Mouse (Mus musculus): ENCODE data around the gene Ppfia2. TPM values are rescaled to one million over a fixed set of nuclear protein-coding genes. Genes with fewer than 3 reads are reported as not detected.
A peak's percentile ranks its signal among the peaks of the same experiment; 100 is the strongest.

Ppfia2 gene
- polyA plus RNA-seq (2014; fragmentation: Nextera tagmentation; extraction: Ambion mirVana), result 2.0 and 2.2 TPM in 2 replicates

DNA sequence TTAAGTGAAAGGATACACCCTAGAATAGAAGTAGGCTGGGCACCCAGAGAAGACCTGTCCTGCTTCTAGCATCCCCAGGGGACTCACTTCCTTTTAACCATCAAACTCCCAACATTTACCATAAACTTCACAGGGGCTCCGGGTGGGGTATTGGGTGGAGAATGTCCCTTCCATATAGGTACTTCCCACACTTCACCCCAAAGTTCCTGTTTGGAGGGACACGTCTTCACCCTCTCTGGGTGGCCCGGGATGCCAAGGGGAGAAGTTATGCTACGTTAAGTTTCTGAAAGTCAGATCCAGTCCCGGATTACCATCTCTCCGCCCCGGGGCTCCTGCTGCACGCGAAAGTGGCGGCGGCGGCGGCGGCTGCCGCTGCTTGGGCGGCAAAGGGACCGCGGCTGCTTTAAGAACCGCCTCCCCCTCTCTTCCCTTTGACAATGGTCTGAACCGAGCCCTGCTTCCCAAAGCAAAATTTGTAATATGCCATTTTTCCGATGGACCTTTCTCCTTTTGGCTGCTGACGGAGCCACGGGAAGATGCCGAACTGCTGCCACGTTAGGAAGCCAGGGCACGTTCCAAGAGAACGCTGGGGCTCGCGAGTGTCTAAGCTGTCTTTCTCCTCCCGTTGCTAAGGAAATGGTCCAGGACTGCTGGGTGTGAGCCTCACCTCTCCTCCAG lies at the start of gene Ppfia2:
Gene Ppfia2 (plus strand): TSS at position 485 of the 678 bp plus-strand sequence.
- no peaks in the 10 kb centered on the region; the same call in 1 of the 2 replicates for H3K27me3 ChIP-seq (ENCODE audit: control insufficient read depth, insufficient read depth, low read length)
- H3K4me2 ChIP-seq (replicated peaks; ENCODE audit: low read depth, low read length), result peak within 1 kb of the TSS; percentile 79
- H3K4me3 ChIP-seq (ENCODE audit: low read depth, low read length), result peak within 1 kb of the TSS; percentile 46
- no peak within 1 kb of the TSS for H3K9ac ChIP-seq (replicated peaks; ENCODE audit: low read depth, low read length)
- no peaks in the 10 kb centered on the region for H3K36me3 ChIP-seq (ENCODE audit: control insufficient read depth, insufficient read depth, low read length)
- no peak within 1 kb of the TSS for H3K27ac ChIP-seq (ENCODE audit: low read length)
- H3K4me1 ChIP-seq (ENCODE audit: control insufficient read depth, insufficient read depth, low read length), result no peaks in the 10 kb centered on the region
- H3K9me3 ChIP-seq (ENCODE audit: control insufficient read depth, low read depth, low read length), result no peaks in the 10 kb centered on the region
- WGBS, result 0% methylated on average over 30 of the region's 30 CpGs
- peak; percentile 49; the same call in 1 of the 2 replicates for ATAC-seq (ENCODE audit: insufficient number of reproducible peaks, insufficient read depth, low FRiP score, low read depth)

DNA sequence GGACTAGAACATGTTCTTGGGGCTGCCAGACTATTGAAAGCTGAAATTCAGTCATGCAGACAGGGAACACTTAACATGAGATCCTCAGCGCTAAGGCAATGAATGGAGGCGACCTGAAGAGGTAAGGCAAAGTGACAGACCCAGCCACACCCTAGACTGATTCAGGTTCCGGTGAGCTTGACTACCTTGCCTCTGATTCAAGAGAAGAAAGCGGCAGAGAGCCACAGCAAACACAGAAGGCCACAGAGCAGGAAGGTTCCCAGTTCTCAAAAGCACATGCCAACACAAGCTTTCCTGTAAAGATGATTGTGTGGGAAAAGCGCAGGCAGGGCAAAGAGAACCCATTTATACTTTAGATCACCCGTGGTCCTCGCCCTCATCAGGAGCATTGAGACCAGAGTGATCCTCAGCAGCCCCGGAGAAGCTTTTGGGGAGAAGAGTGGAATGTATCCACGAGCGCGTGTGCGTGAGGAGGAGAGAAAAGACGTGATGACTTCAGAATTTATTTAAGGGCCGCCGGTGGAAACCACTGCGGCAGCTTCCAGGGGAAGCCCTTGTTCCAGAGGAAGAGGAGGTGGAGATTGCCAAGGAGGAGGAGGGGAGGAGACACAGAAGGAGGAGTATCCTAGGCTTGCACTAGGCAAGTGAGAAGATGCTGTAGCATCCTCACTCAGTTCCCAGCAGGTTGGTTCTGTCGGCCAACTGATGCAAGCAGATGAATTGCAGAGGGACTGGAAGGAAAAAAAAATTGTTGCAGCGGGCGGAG lies 1.0 kb upstream of the Ppfia2 start:
- Histone ChIP-seq H3K4me1 (ENCODE audit: control insufficient read depth, insufficient read depth, low read length) (no peaks in the 10 kb centered on the region), H3K9me3 (ENCODE audit: control insufficient read depth, low read depth, low read length) (no peaks in the 10 kb centered on the region), H3K27ac (ENCODE audit: low read length) (no peak overlapping the region), H3K4me3 (ENCODE audit: low read depth, low read length) (peak overlapping the region; percentile 46), H3K9ac (replicated peaks; ENCODE audit: low read depth, low read length) (no peak overlapping the region), H3K27me3 (ENCODE audit: control insufficient read depth, insufficient read depth, low read length) (no peaks in the 10 kb centered on the region; the same call in 1 of the 2 replicates), H3K36me3 (ENCODE audit: control insufficient read depth, insufficient read depth, low read length) (no peaks in the 10 kb centered on the region), H3K4me2 (replicated peaks; ENCODE audit: low read depth, low read length) (peak overlapping the region; percentile 79)
- ATAC-seq (ENCODE audit: insufficient number of reproducible peaks, insufficient read depth, low FRiP score, low read depth), result no peak
- WGBS, result 3% methylated on average over 19 of the region's 19 CpGs

DNA sequence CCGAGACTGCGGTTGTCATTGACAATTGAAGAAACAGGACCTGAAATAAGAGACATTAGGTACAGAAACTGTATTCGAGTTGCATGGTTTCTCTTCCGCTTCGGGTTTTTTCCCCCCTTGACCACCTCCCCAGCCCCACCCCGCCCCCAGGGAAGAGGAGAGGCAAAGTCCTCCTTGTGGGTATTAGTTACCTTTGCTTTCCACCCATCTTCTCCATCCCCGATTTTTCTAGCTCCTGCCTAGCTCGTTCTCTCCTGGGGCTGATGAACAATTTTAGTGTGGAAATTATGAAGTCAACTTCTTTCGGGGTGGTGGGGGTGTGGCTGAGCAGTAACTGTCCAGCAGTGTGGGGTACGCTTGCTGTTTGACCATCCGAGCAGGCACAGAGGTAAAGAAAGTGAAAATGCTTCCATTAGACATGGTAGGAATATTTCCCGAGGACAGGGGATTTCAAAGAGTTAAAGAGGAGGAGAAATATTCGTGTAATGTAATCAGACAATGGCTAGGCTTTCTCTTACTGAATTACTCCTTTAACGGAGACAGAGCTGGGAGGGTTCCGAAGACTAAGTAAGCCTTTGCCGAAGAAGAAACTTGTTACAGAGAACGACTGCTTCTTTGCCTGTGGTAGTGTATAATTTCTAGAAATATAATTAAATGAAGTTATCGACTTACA lies 530 bp downstream of the Ppfia2 start:
- WGBS, result 10% methylated on average over 17 of the region's 18 CpGs
- no peaks in the 10 kb centered on the region; the same call in 1 of the 2 replicates for H3K27me3 ChIP-seq (ENCODE audit: control insufficient read depth, insufficient read depth, low read length)
- ATAC-seq (ENCODE audit: insufficient number of reproducible peaks, insufficient read depth, low FRiP score, low read depth), result no peak
- no peak overlapping the region for H3K9ac ChIP-seq (replicated peaks; ENCODE audit: low read depth, low read length)
- peak overlapping the region; percentile 79 for H3K4me2 ChIP-seq (replicated peaks; ENCODE audit: low read depth, low read length)
- H3K9me3 ChIP-seq (ENCODE audit: control insufficient read depth, low read depth, low read length), result no peaks in the 10 kb centered on the region
- H3K4me3 ChIP-seq (ENCODE audit: low read depth, low read length), result peak overlapping the region; percentile 46
- H3K4me1 ChIP-seq (ENCODE audit: control insufficient read depth, insufficient read depth, low read length), result no peaks in the 10 kb centered on the region
- H3K36me3 ChIP-seq (ENCODE audit: control insufficient read depth, insufficient read depth, low read length), result no peaks in the 10 kb centered on the region
- H3K27ac ChIP-seq (ENCODE audit: low read length), result no peak overlapping the region

DNA sequence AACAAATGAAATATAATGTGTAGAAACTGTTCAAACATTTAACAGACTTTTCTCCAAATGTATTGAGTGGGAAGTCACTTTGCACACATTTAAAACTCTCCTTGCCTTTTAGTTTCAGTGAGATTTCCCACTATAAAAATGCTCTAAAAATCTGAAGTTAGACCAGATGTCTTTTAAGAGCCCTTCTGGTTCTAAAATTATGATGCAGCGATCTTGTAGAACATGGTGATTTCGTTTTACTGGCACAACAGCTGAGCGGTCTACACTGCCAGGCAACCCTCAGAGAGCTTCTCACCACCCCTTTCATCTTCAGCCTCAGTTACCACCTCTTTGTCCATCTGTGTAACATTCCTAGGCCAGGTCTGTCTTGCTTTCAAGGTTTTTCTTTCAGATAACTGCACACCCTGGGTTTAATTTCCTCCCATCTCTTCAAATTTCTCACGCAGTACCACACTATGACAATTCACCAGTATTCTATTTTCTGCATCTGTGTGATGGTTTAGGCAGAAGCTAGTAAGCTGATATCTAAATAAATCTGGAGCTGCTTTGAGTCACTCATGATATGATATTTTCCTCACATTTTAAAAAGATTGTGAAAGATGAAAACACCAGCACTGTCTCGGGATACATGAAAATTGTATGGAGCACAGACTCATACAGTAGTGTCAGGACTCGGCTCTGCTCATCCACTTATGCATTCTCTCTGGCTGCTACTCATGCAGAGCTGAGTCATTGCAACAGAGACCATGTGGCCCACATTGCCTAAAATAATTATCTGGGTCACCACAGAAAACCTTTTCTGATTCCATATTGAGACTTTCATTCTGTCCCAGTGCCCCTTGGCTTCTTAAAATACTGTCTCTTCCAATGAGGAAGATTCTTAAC lies 39.4 kb downstream of the Ppfia2 start:
- Histone ChIP-seq H3K4me3 (ENCODE audit: low read depth, low read length) (no peak overlapping the region), H3K9ac (replicated peaks; ENCODE audit: low read depth, low read length) (no peak overlapping the region), H3K4me2 (replicated peaks; ENCODE audit: low read depth, low read length) (no peak overlapping the region), H3K27ac (ENCODE audit: low read length) (no peak overlapping the region), H3K36me3 (ENCODE audit: control insufficient read depth, insufficient read depth, low read length) (no peaks in the 10 kb centered on the region), H3K27me3 (ENCODE audit: control insufficient read depth, insufficient read depth, low read length) (no peaks in the 10 kb centered on the region), H3K4me1 (ENCODE audit: control insufficient read depth, insufficient read depth, low read length) (no peaks in the 10 kb centered on the region), H3K9me3 (ENCODE audit: control insufficient read depth, low read depth, low read length) (no peaks in the 10 kb centered on the region)
- no peak for ATAC-seq (ENCODE audit: insufficient number of reproducible peaks, insufficient read depth, low FRiP score, low read depth)
- WGBS, result 78% methylated on average over 6 of the region's 6 CpGs

DNA sequence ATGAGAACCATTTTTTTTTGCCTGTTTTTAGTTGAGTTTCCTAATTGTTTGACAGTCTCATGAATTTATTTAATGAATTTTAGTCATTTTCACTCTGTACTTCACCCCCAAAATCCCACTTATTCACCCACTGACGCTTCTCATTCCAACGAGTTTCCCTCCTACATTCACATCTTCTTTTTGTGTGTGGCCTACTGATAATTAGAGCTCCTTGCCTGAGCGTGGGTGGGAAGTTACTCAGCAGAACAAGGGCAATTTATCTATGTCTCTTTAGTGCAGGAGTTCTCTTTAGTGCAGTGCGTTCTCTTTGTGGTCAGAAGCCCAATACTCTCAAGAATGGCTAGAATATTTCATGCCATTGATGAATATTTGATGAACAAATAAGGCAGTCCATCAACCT lies 95.9 kb downstream of the Ppfia2 start:
- Histone ChIP-seq H3K4me2 (replicated peaks; ENCODE audit: low read depth, low read length) (no peak overlapping the region), H3K27me3 (ENCODE audit: control insufficient read depth, insufficient read depth, low read length) (no peaks in the 10 kb centered on the region), H3K4me1 (ENCODE audit: control insufficient read depth, insufficient read depth, low read length) (no peaks in the 10 kb centered on the region), H3K27ac (ENCODE audit: low read length) (no peak overlapping the region), H3K9ac (replicated peaks; ENCODE audit: low read depth, low read length) (no peak overlapping the region), H3K36me3 (ENCODE audit: control insufficient read depth, insufficient read depth, low read length) (no peaks in the 10 kb centered on the region), H3K4me3 (ENCODE audit: low read depth, low read length) (no peak overlapping the region), H3K9me3 (ENCODE audit: control insufficient read depth, low read depth, low read length) (no peaks in the 10 kb centered on the region)
- WGBS, result 37% methylated on average over 4 of the region's 4 CpGs
- ATAC-seq (ENCODE audit: insufficient number of reproducible peaks, insufficient read depth, low FRiP score, low read depth), result no peak

DNA sequence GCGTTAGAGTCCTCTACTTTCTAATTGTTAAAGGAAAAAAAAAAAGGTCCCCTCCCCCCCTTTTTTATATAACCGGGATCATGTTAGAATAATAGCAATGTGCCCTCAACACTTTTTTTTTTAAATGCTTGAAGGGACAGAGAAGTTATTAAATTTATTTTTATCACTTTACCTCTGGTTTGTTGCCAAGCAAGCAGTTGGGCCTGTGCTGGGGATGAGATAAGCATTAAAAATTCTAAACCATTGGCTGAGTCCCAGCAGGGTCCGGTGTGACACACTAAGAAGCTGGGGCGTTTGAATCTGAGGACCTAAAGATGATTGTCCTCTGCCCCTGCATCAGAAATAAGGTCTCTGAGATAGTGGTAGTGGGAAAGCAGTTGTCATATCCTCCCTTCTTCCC lies 114.9 kb downstream of the Ppfia2 start:
- Histone ChIP-seq H3K9ac (replicated peaks; ENCODE audit: low read depth, low read length) (no peak overlapping the region), H3K36me3 (ENCODE audit: control insufficient read depth, insufficient read depth, low read length) (no peaks in the 10 kb centered on the region), H3K4me2 (replicated peaks; ENCODE audit: low read depth, low read length) (no peak overlapping the region), H3K27me3 (ENCODE audit: control insufficient read depth, insufficient read depth, low read length) (no peaks in the 10 kb centered on the region), H3K9me3 (ENCODE audit: control insufficient read depth, low read depth, low read length) (no peaks in the 10 kb centered on the region), H3K4me3 (ENCODE audit: low read depth, low read length) (no peak overlapping the region), H3K4me1 (ENCODE audit: control insufficient read depth, insufficient read depth, low read length) (no peaks in the 10 kb centered on the region), H3K27ac (ENCODE audit: low read length) (no peak overlapping the region)
- WGBS, result 73% methylated on average over 4 of the region's 4 CpGs
- ATAC-seq (ENCODE audit: insufficient number of reproducible peaks, insufficient read depth, low FRiP score, low read depth), result 0 out of 2 replicates have a peak, but pooled peaks have one; percentile 18

DNA sequence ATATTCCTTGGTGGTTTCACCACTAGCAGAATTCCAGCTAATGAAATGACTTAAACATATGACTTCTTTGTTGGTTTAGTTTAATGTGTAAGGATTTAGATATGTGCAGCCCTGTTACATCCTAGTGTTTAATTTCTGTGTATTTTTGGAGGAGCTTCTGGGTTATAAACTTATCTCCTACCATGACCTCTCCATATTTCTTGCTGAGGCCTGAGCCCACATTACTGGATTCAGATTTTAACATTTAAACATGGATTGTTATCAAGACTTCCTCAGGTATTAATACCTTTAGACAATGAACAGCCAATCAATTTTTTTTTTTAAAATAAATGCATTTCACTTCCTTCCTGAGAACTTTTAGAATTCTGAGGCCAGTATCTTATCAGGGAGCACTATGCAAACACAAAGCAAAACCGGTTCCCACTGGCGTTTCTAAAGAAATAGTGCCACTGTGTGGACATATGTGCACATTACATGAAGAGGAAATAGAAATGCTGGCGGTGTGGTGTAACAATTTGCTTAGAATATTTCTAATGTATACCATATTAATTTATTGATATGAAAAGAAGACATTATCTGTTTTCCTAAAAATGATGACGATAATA lies 115.4 kb downstream of the Ppfia2 start:
- no peak overlapping the region for H3K27ac ChIP-seq (ENCODE audit: low read length)
- 3% methylated on average over 4 of the region's 4 CpGs for WGBS
- no peaks in the 10 kb centered on the region for H3K9me3 ChIP-seq (ENCODE audit: control insufficient read depth, low read depth, low read length)
- no peak overlapping the region for H3K4me2 ChIP-seq (replicated peaks; ENCODE audit: low read depth, low read length)
- no peak overlapping the region for H3K9ac ChIP-seq (replicated peaks; ENCODE audit: low read depth, low read length)
- H3K27me3 ChIP-seq (ENCODE audit: control insufficient read depth, insufficient read depth, low read length), result no peaks in the 10 kb centered on the region
- peak; percentile 74 for ATAC-seq (ENCODE audit: insufficient number of reproducible peaks, insufficient read depth, low FRiP score, low read depth)
- no peak overlapping the region for H3K4me3 ChIP-seq (ENCODE audit: low read depth, low read length)
- no peaks in the 10 kb centered on the region for H3K36me3 ChIP-seq (ENCODE audit: control insufficient read depth, insufficient read depth, low read length)
- H3K4me1 ChIP-seq (ENCODE audit: control insufficient read depth, insufficient read depth, low read length), result no peaks in the 10 kb centered on the region

All from stomach, embryonic 14.5 days (tissue).